Mouse (Mus musculus): ENCODE results near the gene Akr1c19.

The Akr1c19 gene

DNA sequence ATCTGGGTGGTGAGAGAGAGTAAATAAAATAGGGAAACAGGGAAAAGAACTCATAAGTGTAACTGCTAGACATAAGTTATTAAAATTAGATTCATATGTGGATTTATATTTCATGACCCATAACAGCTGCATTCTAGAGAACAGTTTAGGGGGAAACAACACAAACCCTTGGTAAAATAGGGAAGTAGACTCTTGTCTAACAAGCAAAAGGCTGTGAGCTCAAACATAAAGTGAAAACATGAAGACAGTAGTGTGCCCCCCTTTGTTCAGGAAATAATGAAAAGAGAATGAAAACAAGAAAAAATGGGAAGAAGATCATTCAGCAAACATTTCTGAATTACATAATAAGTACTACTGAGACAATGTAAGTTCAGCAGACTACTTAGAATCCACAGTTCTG is 42.4 kb downstream of the Akr1c19 start:
- no peak for DNase-seq (ENCODE audit: low spot score)

DNA sequence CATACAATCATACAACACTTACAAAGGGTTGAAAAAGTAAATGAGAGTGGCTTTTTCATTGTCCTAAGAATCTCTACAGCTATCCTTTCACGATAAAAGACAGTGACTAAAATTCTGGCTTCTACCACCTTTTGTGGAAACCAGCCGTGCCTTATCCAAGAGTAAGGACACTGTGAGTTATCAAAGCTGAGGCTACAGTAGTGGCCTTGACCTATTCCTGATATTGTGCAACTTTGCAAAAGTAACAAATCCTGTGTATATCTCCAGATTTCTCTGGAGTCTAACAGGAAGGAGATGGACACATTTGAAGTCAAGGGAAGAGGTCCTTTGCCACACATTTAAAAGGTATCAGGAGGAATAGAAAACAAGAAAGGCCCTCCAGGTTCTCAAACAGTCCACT is 49.0 kb downstream of the Akr1c19 start:
- DNase-seq (ENCODE audit: low spot score): no peak

DNA sequence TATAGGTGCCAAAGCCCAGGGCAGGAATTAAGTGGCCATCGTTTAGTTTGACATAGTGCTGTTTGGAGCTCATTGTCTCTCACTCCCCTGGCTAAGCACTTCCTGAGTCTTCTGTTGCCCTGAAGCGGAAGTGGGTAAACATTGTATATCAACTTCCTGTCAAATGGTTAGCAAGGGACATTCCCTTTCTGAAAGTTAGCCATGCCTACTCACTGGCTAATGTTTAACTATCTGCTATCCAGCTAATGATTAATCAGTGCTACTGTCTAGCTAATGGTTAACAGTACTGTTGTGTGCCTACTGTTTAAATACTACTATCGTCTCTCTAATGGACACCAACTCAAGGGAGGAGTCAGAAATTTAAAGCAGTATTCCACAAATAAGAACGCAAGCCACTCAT is 50.8 kb downstream of the Akr1c19 start, which contains the start of gene Akr1c12:
Gene Akr1c12, minus strand, starts transcription at position 150 of the 400 bp plus-strand sequence.
- no peak for DNase-seq (ENCODE audit: low spot score)

DNA sequence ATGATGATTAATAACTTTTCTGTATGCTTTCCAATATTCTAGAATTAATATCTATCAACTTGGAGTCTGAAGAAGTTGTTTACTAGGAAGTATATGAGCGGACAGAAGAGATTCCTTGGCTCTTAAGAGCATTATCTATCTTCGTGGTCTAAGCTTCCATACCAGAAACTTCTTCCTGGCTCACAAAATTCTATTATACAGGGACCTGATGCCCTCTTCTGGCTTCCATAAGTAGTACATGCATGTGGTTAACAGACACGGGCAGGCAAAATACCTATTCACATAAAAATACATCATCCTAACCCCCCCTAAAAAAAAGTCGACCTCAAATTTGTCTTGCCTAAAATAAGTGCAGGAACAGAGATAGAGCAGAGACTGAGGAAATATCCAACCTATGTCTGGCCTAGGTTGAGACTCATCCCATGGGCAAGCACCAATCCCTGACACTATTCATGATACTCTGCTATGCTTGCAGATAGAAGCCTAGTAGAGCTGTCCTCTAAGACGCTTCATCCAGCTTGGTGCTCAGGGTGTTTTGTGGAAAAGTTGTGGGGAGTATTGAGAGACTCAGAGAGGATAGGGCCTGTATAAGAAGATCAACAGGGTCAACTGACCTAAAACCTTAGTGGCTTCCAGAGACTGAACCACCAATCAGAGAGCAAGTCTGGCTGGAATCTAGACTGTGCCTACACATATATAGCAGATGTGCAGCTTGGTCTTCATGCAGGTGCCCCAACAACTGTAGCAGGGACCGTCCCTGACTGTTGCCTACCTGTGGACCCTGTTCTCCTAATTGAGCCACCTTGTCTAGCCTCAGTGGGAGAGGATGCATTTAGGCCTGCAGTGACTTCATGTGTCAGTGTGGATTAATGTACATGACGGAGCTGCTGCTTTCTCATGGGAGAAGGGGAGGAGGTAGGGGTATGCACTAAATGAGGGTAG is 53.2 kb downstream of the Akr1c19 start:
- no peak for DNase-seq (ENCODE audit: low spot score)

DNA sequence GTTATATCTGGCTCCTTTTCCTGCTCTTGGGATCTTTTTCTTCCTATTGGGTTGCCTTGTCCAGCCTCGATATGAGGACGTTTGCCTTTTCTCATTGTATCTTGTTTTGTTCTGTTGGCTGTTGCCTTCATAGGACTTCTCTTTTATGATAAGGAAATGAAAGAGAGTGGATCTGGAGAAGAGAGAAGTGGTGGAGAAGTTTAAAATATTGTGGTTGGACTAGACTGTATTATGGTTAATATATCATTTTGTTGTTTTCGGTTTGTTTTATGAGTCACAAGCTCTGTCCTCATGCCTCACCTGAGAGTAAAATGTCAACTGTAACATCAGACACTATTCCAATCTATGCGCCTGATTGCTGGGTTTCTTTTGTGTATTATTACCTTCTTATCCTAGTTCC is 68.5 kb downstream of the Akr1c19 start:
- DNase-seq (ENCODE audit: low spot score): no peak

Data from spleen, adult 12 weeks (tissue).